Mouse (Mus musculus): ENCODE results near the gene Elovl6.

GRCm38 (mm10) chr3:129558016-129558955 lies 26.1 kb downstream of the Elovl6 start:
- TF ChIP-seq POLR2A (IDR thresholded peaks at IDR 0.05; ENCODE audit: extremely low read depth, insufficient read depth, low read length) (no peak), CTCF (IDR thresholded peaks at IDR 0.05; ENCODE audit: extremely low read depth, insufficient read depth, low read length) (no peak)

All from cortical plate, adult 2 months (tissue).